Mouse (Mus musculus): ENCODE results near the gene Wfikkn2.

DNA sequence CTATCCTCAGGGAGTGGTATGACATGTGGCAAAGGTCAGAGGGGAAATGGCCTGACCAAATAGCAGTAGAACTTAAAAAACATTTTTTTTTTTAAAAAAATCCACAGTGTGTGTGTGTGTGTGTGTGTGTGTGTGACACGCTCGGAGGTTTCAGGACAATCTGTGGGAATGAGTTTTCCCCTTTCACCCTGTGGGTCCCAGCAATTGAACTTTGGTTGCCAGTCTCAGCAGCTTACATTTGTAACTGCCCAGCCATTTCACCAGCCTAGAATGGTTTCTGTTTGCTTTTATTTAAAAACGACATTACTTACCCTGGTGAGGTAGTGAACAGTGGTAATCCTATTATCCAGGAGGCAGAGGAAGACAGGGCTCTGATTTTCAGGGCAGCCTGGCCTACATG, 42.7 kb downstream of the Wfikkn2 start:
- no peak for TF ChIP-seq CTCF (IDR thresholded peaks at IDR 0.05; ENCODE audit: low read depth)
- TF ChIP-seq EP300 (optimal IDR thresholded peaks at IDR 0.05): no peak
